Mouse (Mus musculus) left cerebral cortex, adult 18-20 months (tissue): ENCODE measurements at regions not wholly inside any gene's neighbourhood (a gene's known extent, or its start where the extent isn't known, plus 50 kb on each side); places are given as distances from the start of the nearest gene placed in this dataset.

ENCODE experiments used
- DNase-seq, 2 experiments: peaks; one replicate each; pipeline ENCODE4 v3.0.0; 2021 to 2022; ENCODE audit warnings: low spot score in 2 of 2, mixed read lengths in 1 of 2

- DNase-seq = no peak
Observed at GRCm38 (mm10) chr16:29147766-29148165, 61.7 kb upstream of the Hrasls start.

- DNase-seq = no peak
Observed at GRCm38 (mm10) chr16:29119217-29119616, 90.3 kb upstream of the Hrasls start.

- no peak for DNase-seq
Observed at GRCm38 (mm10) chr16:29096791-29097190, 112.7 kb upstream of the Hrasls start.

- no peak for DNase-seq
Observed at GRCm38 (mm10) chr16:29065961-29066360, 136.5 kb upstream of the Mb21d2 start.

- no peak for DNase-seq
Observed at GRCm38 (mm10) chr16:29065097-29065785, 135.8 kb upstream of the Mb21d2 start.

- DNase-seq = no peak
Observed at GRCm38 (mm10) chr16:29063377-29063776, 133.9 kb upstream of the Mb21d2 start.

GRCm38 (mm10) chr16:29057076-29057475 is 127.6 kb upstream of the Mb21d2 start:
- no peak for DNase-seq

GRCm38 (mm10) chr16:29054423-29054822 is 125.0 kb upstream of the Mb21d2 start:
- DNase-seq = no peak

- no peak for DNase-seq
Observed at GRCm38 (mm10) chr16:29046453-29046993, 117.0 kb upstream of the Mb21d2 start.

- peak in 1 of 2 experiments; percentile 28 for DNase-seq
Observed at GRCm38 (mm10) chr16:29035523-29035922, 106.0 kb upstream of the Mb21d2 start.

- DNase-seq = no peak
Observed at GRCm38 (mm10) chr16:29034053-29034794, 104.8 kb upstream of the Mb21d2 start.

- no peak for DNase-seq
Observed at GRCm38 (mm10) chr16:29033357-29033756, 103.9 kb upstream of the Mb21d2 start.

- DNase-seq = no peak
Observed at GRCm38 (mm10) chr16:29027856-29028255, 98.4 kb upstream of the Mb21d2 start.

GRCm38 (mm10) chr16:29001249-29001648 is 71.8 kb upstream of the Mb21d2 start:
- DNase-seq = no peak

- no peak for DNase-seq
Observed at GRCm38 (mm10) chr16:28999641-29000040, 70.2 kb upstream of the Mb21d2 start.

- no peak for DNase-seq
Observed at GRCm38 (mm10) chr16:28996629-28997028, 67.2 kb upstream of the Mb21d2 start.

GRCm38 (mm10) chr16:28990666-28991065 is 61.2 kb upstream of the Mb21d2 start:
- no peak for DNase-seq

GRCm38 (mm10) chr16:28984931-28985330 is 55.5 kb upstream of the Mb21d2 start:
- DNase-seq = no peak

- no peak for DNase-seq
Observed at GRCm38 (mm10) chr16:28982901-28983300, 53.4 kb upstream of the Mb21d2 start.
